Mouse (Mus musculus) left cerebral cortex, postnatal 14 days (tissue): Measurements from ENCODE around the gene Nus1. TPM values are rescaled to one million over a fixed set of nuclear protein-coding genes. Genes with fewer than 3 reads are reported as not detected.

Source experiments
- DNase-seq, 2 experiments: peaks; one replicate each; pipeline ENCODE4 v3.0.0; 2021 to 2022; ENCODE audit warnings: low spot score in 2 of 2, mixed read lengths in 1 of 2
- intact Hi-C: fragments of 180-260 bp; cut with DNase I; formaldehyde crosslinking; loops from one replicate; pipeline ENCODE4 v1.15.1; 2025
- long read RNA-seq, 2 experiments: library from polyadenylated mRNA; stranded (forward); transcript quantifications; one replicate each; pipeline ENCODE4 v2.0.0; 2021
- total RNA-seq, 2 experiments: library from RNA; stranded (reverse); gene quantifications; 2 replicates each; pipeline ENCODE4 v1.2.3; 2021

Gene Nus1
- 10 to 100 TPM; 61.3 to 68.3 TPM for total RNA-seq
- long read RNA-seq, experiment 1, full-length matches to known transcripts, result 39 of 50 reads
- long read RNA-seq, experiment 1, partial matches to known transcripts, result 0 of 50 reads
- long read RNA-seq, experiment 1, other reads (novel, unspliced or antisense), result 11 of 50 reads
- long read RNA-seq, experiment 2, full-length matches to known transcripts, result 38 of 49 reads
- long read RNA-seq, experiment 2, partial matches to known transcripts, result 1 of 49 reads
- long read RNA-seq, experiment 2, other reads (novel, unspliced or antisense), result 10 of 49 reads

GRCm38 (mm10) chr10:52417299-52417997 is at the start of gene Nus1:
Nus1 (plus strand) TSS chr10:52417547.
- intact Hi-C loops, result loop anchor here (5.0 to 10.0 kb wide), 2 partner anchors 275 to 927 kb away; partner anchors contain the start of gene Slc35f1
- peak; percentile 98 to 99 for DNase-seq

GRCm38 (mm10) chr10:52368376-52368775 is 49.0 kb upstream of the Nus1 start:
- intact Hi-C loops, result no loop called here
- DNase-seq, result no peak

DNA sequence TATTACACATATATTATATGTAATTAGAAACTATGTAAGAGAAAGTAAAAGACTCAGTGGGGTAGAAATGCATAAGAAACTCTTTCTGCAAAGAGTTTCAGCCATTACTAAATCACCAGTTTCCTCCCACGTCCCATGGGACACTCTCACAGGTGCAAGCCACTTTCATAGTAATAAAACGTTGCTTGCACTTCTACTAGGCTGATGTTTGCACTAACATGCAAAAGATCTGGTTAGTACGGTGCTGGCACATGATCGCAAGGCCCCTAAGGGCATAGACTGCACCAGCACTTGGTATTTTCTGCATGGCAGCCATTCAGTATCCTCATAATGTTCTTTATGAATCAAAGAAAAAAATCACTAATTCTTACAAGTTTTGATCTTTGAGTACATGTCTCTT is 43.5 kb upstream of the Nus1 start:
- no peak for DNase-seq
- intact Hi-C loops, result no loop called here

GRCm38 (mm10) chr10:52374651-52375050 is 42.7 kb upstream of the Nus1 start:
- intact Hi-C loops, result no loop called here
- no peak for DNase-seq

- intact Hi-C loops, result no loop called here
- no peak for DNase-seq
Measured at GRCm38 (mm10) chr10:52376422-52376821, 40.9 kb upstream of the Nus1 start.

GRCm38 (mm10) chr10:52377813-52378212 is 39.5 kb upstream of the Nus1 start:
- intact Hi-C loops, result no loop called here
- DNase-seq, result no peak

- intact Hi-C loops, result loop anchor here (5.0 to 10.0 kb wide), 2 partner anchors 49 to 277 kb away; no protein-coding TSS in a partner anchor
- DNase-seq, result peak; percentile 31 to 33
Measured at GRCm38 (mm10) chr10:52381321-52381801, 36.0 kb upstream of the Nus1 start.

GRCm38 (mm10) chr10:52381845-52382591 is 35.3 kb upstream of the Nus1 start, which contains the start of gene Gopc:
Gopc (minus strand) TSS chr10:52382124.
- intact Hi-C loops, result loop anchor here (1.0 to 10.0 kb wide), 3 partner anchors 50 to 277 kb away; partner anchors contain the start of gene Dcbld1
- DNase-seq, result peak; percentile 98 to 99

GRCm38 (mm10) chr10:52383022-52383421 is 34.3 kb upstream of the Nus1 start:
- no peak for DNase-seq
- intact Hi-C loops, result loop anchor here (5.0 to 10.0 kb wide), 2 partner anchors 51 to 278 kb away; no protein-coding TSS in a partner anchor

DNA sequence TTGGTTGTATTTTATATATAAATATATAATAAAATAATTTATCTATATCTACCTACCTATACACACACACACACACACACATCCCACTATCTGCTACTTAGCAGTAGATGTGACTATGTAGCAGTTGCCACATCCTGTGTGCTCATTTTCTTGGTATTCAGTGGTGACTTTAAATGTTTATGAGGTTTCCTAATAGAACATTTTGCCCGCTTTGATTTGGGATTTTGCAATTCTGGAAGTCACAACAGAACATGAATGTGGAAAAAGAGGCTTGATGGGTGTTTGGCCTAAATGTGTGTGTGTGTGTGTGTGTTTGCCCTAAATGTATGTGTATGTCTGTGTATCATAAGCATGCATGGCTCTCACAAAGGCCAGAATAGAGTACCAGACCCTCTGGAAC is 33.8 kb upstream of the Nus1 start:
- intact Hi-C loops, result loop anchor here (5.0 to 10.0 kb wide), 2 partner anchors 51 to 279 kb away; no protein-coding TSS in a partner anchor
- no peak for DNase-seq

DNA sequence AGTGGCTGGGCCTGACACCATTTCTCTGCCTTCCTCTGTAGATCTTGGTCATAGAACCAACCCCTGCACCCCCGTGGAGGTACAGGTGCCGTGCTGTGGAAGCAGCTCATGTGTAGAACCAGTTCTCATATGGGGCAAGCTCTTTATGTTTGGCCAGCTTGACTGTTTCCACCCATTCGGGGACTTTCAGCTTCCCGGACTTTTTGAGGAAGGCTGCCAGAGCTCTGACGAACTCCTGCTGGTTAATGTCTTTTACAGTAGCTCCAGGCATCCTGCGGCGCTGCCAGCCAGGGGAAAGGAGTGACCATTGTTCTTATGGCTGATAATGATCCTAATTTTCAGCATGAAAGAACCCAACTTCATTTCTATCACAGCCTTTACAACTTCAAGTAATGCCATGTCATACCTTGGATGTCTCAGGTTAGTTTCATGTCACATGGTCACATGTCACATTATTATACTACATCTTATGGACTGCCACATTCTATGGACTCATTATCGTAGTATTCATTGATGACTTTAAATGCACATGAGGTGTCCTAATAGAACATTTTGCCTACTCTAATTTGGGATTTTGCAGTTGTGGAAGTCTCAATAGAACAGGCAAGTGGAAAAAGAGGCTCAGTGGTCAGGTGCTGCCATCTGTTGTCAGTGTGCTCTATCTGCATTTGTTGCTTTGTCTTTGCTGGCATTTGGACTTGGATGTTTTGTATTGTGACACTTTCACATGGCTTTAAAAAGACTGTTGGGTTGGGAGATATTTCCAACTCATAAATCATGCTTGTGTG is 32.3 kb upstream of the Nus1 start:
- intact Hi-C loops, result loop anchor here (5.0 to 10.0 kb wide), 3 partner anchors 53 to 280 kb away; no protein-coding TSS in a partner anchor
- DNase-seq, result peak; percentile 48 to 70

- intact Hi-C loops, result loop anchor here (5.0 to 10.0 kb wide), 2 partner anchors 170 to 282 kb away; no protein-coding TSS in a partner anchor
- DNase-seq, result no peak
Measured at GRCm38 (mm10) chr10:52387192-52387591, 30.2 kb upstream of the Nus1 start.

DNA sequence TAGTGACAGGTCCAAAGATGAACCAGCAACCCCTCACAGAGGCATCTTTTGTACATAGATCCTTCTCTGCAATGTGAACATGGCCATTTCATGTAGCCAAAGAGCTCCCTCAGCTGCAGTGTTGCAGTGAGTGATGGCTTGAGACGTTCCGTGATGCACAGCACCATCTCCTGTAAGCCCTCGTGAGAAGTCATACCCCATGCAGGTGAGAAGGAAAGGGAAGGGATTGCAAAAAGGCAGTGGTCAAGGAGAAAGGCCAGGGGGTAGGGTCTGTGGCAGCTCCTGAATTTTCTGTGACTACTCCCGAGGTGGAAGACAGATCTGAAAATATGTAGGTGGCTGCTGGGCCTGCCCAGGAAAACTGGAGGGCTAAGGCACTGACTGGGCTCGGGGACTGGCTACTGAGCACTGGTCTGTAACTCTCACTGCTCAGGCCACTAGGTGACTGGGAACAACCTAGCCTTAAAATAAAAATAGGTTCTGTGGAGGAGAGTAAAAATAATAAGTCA is 28.4 kb upstream of the Nus1 start, which contains the start of gene Nepn:
Gene Nepn (plus strand): TSS at position 51 of the 509 bp plus-strand sequence.
- intact Hi-C loops, result loop anchor here (5.0 to 10.0 kb wide), 2 partner anchors 172 to 284 kb away; no protein-coding TSS in a partner anchor
- no peak for DNase-seq

DNA sequence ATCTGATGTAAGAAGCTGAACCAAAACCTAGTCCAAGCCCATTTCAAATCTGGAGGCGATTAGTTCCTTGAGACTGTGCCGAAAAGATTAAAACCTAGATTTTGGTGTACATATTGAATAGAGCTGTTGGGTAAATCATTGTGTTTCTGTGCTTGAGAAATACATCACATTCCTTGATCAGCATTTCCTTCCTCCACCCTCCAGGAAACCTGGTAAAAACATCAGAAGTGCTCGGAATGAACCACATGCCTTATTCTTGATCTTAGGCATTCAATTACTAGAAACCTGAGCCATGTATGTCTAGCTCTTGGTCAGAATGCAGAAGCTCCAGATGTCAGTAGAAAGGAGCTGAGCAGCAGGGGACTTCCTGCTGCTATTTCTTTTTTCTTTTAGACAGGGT is 27.9 kb upstream of the Nus1 start:
- no peak for DNase-seq
- intact Hi-C loops, result loop anchor here (5.0 to 10.0 kb wide), 2 partner anchors 172 to 285 kb away; no protein-coding TSS in a partner anchor

DNA sequence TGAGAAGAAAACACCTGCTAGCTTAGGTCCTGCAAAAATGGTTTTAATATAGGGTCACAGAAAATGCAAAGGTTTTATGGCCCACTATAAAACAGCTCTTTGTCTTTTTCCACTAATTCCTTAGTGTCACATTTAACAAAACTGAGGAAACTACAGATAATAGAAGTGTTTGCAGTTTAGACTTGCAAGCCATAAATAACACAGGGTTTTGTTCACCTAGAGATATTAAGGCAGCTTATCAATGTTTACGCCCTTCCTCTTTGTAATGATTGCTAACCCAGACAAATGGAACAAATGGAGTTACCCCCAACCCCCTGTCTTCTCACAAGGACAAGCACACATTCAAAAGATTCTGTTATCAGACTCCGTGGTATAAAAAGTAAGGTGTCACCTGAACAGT is 26.1 kb upstream of the Nus1 start:
- no peak for DNase-seq
- intact Hi-C loops, result no loop called here

- intact Hi-C loops, result no loop called here
- DNase-seq, result no peak
Measured at GRCm38 (mm10) chr10:52396647-52397046, 20.7 kb upstream of the Nus1 start.

DNA sequence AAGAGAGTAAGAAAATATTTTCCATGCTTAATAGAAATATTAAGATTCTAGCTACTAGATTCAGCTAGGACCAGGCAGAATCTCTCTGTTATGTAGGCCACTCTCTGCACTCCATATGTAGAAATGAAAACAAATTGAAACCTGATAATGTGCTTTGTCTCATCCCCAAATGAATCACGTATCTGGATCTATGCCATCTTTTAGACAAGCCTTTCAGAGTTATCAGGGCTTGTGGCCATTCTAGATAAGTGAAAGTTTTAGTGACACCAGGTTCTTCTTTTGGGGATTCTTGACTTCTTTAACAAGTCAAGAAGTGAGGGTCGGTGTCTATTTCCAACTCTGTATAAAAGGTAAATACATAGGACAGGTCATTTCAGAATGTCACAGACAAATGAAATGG is 18.6 kb upstream of the Nus1 start:
- DNase-seq, result no peak
- intact Hi-C loops, result no loop called here

- DNase-seq, result no peak
- intact Hi-C loops, result no loop called here
Measured at GRCm38 (mm10) chr10:52399722-52400121, 17.6 kb upstream of the Nus1 start.
